Mouse (Mus musculus): ENCODE results near the gene 5830473C10Rik.
"Not testable (repeated sequence)": the region's sequence is repeated elsewhere in the genome, so short reads cannot be mapped to it uniquely, and the experiment has no call there.

Gene 5830473C10Rik

DNA sequence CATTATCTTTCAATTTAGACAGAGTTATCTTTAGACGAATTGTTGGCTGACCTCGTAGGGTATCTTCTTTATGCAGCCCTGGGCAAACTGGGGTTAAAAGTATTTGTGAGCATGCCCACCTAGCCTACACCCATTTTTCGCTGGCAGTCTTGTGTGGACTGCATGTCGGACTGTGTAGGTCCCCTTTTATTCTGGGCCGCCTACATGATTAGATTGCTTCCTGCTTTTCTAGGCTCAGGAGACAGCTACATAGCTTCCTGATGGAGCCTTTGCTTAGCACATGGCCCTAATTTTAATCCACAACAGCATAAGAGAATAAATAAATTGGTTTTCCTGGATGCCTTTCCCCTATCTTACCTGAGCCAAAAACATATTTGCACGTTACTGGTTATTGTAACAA lies 35.2 kb downstream of the 5830473C10Rik start:
- no peak for DNase-seq

DNA sequence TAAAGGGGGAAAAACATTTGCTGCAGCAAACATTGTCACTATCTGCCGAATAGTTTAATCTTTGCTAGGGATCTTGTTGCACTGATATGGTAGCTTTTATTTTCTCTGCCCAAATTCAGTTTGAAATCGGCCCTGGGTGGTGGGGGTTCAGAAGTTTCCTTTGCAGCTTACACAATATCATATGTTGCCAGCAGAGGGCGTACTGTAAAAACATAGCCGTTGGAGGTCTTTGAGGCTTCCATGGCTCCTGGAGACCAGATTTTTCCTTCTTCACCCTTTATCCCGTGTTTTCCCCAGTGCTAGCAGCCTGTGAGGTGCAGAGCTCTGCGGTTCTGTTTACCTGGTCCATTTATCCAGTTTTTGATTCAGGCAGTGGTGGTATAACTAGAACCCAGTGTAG lies 40.6 kb downstream of the 5830473C10Rik start:
- peak; percentile 11 for DNase-seq

DNA sequence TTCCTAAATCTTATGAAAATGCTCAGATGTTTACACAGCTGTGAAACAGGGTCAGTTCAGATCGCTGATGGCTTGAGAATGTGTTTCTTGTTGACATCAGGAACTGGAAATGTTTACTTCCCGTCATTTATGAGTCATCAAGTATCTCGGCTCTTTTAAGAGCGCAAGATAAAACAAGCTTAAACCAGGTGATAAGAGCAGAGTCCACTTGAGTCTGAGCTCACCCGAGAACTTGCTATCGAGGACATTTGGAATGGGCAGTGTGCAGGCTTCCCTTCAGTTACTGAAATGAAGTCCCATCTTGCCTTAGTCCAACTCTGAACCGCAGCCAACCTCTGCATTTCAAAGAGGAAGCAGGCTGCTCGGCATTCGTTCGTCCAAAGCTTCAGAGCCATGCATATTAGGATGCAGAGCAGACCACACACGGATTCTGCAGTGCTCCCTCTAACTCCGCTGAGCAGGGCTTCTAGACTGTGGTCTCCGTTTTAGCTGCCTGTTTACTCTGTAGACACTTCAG lies 42.6 kb downstream of the 5830473C10Rik start:
- DNase-seq, result no peak

DNA sequence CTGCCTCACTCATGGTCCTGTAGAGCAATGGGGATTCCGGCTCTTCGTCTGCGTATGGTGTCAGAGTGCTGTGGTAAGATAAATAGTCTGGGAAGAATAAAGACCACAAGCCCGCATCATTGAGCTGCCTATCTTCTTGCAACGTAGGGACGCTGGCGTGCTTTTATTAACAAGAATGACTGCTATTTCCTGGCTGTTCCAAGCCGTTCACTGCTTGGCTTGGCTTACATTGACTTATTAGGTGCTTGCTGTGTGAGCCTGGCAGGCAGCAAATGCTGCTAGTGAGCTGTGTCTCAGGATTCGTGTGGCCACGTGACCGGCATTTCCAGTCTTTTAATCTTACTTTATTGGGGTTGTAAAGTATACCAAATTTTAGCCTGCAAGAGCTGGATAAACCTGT lies 48.0 kb downstream of the 5830473C10Rik start:
- DNase-seq, result no peak

DNA sequence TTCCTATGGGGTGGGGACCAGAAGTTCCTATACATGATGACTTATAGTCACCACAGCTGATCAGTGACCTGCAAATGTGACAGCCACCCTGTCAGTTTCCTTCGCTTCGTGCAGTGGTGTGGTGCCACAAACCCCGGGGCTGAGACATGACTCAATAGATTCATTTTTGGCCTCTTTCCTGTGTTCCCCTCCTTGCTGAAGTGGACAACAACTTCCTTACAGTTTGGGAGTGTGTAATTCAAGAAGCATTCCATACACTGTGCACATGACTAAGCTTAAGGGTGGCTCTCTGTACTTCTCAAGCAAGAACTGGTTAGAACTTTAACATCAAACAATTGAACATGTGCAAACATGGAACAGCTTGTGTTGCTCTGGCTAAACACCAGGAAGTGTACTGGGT lies 50.5 kb downstream of the 5830473C10Rik start:
- DNase-seq, result no peak

DNA sequence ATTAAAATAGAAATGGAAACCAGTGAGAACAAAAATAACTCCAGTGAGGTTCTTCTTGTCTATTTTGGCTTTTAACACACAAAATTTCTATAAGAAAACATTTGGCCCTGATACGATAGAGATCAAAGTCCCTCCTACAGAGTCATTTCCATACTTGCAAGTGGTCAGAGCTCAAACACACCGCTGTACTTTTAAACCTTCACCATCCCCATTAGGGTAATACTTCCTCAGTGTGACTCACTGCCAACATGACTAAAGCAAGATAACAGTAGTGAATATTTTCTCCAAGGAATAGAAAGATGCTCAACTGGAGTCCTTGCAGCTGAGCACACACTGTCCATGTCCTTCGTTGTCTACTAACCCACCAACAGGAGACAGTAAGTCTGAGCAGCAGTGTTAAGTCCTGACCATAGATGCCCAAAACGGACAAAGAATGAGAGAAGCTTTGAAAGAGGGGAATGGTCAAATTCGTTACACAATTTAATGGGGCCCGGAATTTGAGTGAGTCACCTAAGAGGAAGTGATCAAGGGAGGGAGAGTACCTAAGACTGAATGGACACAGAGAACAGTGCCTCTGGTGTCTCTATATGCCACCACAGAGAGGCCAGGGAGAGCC lies 51.2 kb downstream of the 5830473C10Rik start:
- DNase-seq, result no peak

DNA sequence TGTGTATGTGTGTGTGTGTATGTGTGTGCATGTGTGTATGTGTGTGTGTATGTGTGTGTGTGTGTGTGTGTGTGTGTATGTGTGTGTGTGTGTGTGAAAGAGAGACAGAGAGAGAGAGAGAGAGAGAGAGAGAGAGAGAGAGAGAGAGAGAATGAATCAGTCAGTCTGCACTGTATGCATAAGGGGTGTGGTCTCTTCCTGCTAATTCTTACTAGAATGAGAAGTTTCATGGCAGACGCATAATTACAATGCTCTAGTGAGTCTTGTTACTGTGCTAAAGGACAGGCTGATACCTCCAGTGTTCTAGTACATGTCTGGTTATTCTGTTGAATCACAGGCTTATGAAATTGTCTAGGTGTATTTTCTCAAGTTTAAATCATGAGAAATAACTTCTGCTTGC lies 51.8 kb downstream of the 5830473C10Rik start:
- not testable (repeated sequence) for DNase-seq

DNA sequence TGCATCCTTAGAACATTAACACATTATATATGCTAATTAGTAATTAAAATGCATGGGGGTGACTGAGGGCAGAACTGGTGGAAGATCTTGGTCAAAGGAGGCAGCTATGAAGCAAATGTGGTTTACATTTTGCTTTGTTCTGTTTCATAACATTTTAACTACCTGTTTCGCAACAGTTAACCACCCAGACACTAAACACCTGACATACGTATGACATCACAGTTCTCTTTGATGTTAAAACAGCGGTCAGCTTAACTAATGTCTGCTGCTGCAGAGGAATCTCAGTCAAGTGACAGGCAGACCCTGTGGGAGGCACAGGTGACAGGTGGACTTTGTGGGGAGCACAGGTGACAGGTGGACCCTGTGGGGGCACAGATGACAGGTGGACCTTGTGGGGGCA lies 57.0 kb downstream of the 5830473C10Rik start:
- no peak for DNase-seq

DNA sequence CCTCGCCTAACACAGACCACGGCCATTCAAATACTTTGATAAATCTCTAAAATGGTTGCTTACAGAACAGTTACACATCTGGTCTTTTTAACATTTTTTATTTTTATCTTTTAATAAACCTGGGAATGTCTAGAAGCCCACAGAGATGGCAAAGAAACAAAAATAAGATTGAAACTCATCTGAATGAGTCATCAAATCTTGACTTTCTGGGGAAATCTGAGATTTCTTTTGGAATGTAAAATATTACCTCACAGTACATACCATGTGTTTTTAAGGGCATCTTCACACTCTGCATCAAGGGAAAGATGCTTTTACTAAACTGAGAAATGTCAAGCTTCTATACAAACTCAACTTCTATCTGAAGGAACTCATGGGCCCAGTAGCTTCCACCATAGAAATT lies 60.4 kb downstream of the 5830473C10Rik start:
- DNase-seq, result no peak

DNA sequence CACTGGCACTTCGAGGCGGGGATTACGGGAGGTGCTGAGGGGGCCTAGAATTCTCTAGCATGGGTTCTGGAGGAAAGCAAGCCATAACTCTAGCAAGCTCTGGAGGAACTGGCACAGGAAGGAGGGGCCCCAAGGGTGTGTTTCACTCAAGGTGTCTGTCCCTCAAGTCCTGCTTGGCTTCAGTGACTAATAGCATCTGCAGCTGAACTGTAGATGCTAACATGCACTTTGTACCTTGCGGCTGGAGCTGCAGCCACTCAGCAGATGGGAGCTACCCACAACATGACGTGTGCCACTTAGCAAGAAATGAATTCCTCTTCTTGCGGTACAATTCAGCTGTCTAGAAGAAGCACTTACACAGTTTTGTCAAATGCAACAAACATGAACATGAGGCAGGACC lies 60.8 kb downstream of the 5830473C10Rik start:
- no peak for DNase-seq

DNA sequence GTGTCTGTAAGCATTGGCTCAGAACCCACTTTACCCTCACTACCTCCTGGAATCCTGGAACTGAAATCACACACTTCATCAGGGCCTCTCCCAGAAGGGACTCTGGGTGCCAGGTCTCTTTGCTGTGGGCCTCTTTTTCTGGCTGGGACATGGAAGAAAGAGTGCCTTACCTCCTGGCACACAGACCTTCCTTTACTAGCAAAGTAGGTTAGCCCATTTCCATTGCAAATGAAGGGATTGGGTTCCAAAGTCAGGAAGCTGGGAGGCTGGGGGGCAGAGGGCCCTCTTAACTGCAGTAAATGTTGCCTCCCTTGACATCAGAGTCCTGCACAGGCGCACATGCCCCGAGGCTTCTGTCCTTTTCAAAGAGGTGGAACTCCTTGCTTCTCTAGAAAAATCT lies 62.3 kb downstream of the 5830473C10Rik start:
- DNase-seq, result no peak

DNA sequence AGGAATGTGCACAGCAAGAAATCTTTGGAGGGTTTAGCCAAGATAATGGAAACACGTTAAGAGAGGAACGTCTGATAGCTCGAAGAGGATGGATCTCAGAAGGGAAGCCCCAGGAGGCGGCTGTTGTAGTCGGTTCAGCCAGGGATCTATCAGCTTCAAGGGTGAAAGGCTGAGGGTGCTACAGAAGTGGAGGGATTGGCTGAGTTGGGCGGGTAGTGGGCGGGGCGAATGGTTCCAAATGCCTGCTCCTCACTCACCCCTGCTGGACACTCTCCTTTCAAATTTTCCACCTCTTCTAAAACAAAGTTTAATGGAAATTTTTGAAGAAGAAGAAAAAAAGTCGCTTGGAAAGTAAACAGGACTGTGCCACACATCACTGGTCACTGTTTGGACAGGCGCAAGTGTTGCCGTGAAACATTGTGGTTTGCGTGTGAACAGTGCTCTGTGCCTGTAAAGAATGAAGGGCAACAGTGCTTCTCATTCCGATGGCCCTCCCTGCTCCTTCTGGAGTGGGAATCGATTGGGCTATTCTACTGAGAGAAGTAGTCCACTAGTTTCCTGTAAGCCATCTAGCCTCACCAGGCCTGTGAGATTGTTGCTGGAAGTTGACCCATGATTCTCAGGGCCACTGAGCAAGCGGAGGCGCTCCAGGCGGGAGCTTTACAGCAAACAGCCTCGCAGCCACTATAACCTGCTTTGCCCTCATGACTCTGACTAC lies 64.0 kb downstream of the 5830473C10Rik start:
- no peak for DNase-seq

DNA sequence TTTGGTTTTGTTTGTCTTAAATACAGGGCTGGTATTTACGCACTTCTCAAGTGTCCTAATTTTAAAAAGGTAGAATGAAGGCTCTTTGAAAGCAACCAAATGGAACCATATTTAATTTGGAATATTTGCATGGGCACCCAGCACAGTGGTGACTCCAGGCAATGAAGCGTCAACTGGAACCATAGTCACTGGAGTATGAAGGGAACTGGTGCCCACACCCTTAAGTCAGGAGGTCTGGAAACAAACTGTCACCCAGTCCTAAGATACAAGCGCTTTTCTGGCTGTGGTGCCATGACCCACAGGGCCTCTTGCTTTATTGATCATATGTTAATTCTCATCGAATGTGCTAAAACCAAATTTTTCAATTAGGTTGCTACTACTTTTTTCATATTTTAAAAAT lies 66.5 kb downstream of the 5830473C10Rik start:
- DNase-seq, result no peak

DNA sequence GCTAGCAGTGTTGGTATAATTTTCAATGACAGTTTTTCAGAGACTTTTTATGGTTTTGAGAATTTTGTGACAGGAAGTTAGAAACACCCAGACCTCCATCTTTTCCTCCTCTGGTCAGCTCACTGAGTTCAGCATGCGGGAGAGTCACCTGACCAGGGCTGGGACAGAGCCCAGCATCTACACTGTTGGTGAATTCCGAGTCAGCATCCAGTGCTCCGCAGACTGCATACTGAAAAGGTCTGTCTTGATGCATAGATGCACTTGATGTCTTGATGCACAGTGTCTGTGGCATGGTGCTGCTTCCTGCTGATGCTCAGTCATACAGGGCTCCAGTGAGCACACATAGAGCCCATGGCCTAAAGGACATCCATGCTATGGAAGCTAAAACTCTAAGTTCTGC lies 67.1 kb downstream of the 5830473C10Rik start:
- DNase-seq, result no peak

DNA sequence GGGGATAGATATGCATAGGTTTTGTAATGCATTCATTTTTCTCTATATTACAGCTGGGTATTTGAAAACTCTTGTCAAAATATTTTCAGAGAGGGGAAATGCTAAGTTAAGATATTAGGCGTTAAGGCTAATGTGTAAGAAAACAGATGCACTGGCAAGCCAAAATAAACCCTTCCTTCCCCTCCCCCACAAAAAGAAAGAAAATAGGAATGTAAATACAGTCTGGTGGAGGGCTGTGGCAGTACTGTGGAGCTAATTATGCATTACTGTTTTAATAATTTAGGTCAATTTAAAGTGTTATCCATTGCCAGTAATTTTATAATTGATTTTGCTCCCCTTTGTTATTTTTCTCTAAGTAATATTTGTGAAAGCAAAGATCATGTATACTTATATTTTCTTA lies 67.6 kb downstream of the 5830473C10Rik start:
- DNase-seq, result no peak

DNA sequence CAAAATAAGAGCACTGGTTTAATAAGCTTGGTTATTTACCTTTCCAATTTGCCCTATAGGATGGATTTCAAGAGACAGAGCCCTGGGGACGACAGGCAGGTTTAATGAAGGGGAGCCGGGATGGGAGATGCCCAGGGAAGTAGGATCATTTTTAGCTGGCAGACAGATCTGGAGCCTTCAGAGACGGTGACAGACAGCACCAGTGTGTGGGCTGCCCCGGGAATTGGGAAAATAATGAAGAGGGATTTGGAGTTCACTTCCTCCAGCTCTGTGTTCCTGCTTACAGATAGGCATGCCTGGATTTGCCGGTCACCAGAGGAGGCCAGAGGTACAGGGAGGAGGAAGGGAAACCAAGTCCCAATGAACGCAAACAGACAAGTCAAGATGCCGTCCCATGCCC lies 74.0 kb downstream of the 5830473C10Rik start:
- DNase-seq, result no peak

DNA sequence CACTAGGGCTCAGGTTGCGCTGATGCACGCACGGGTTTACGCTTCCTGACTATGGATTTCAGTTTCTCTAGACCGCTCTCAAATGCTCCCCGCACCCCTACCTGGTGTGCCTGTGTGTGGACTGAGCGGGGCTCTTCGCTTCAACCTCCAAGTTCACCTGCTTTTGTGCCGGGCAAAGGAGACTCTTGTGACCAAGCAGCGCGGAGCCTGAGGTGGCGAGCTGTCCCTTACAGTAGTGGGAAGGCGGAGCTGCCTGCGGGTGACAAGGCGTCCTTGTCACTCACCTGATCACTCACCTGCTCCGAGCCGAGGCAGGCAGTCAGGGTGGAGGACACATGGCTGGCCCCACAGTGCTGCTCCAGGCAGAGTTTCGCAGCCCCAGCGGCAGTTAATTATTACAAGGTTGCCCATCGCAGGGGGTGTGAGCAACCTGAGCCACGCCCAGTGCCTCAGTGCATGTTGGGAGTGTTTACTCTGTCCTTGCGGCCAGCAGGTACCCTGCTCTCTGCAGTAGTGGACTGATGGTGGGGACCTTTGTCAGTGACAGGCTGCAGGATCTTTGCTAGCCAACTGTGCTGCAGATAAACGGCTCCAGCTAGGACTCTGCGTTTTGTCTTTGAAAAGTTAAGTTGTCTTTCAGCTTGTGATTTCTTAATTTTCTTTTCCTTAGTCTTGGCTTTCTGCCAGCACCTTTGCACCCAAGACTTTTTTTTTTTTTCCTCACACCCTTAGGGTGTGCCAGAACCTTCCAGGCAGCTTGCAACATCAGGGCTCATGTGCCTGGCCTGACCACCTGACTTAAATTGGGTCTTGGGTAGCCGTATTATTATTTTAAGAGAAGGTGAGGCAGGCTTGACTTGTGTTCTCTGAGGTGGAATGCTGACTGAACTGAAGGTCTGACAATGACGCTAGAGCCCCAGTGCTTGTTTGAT lies 79.6 kb downstream of the 5830473C10Rik start, which contains the start of gene Rassf6:
Rassf6 (minus strand) TSS at position 372 of the 932 bp plus-strand sequence.
- no peak for DNase-seq

DNA sequence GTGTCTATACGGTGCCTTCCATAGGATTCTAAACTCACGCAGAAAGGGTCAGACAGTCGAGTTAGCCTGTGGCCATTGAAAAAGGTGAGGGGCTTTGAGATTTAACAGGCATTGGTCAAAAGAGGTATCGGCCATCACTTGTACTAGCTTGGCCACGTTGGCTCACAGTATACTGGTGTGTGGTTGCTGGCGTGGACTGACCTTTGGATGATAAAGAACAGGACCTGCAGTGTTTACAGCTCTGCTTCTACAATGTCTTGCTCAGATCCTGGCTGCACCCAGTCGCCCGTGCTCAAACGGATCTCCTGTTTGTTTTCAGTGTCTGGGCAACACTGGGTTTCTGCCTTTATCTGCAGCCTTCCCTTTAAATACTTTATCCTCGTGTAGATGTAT lies 80.3 kb downstream of the 5830473C10Rik start:
- DNase-seq, result no peak

DNA sequence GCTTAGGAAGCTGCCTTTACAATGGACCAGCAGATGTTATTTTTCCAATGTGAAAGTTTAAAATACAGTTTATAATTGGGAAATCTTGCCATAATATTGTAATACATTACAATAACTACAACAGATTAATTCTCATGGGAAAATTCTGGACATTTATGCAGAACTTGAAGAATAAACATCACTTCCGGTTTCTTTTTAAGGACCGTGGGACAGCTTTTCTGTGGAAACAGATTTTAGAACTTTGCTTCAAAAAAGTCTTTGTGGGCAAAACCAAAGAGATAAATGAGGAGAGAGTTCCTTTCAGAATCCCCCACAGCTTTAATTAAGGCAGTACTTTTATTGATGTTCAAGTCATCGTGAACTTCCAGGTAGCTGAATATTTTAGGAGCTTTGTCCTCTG lies 84.7 kb downstream of the 5830473C10Rik start:
- no peak for DNase-seq

DNA sequence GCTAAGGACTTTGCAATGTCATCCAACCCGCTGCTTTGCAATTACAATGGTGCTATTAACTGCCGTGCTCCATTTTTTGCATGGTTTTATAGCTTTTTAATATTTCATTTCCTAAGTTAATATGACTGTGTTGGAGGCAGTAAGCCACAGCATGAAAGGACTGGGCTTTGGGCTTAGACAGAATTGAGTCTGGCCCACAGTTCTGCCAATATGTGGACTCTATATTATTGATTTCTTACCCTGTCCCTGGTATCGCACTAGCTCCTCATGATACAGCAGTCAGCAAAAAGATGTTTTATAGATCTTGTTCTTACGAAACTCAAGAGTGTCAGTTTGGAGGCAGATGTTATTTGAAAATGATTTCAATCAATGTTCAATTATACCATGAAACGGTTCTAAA lies 85.5 kb downstream of the 5830473C10Rik start:
- no peak for DNase-seq

Measured in thymus, postnatal 25 days (tissue).